Mouse (Mus musculus): ENCODE results near the gene Ptprd.
"Not testable (repeated sequence)": the region's sequence is repeated elsewhere in the genome, so short reads cannot be mapped to it uniquely, and the experiment has no call there.

Ptprd gene

DNA sequence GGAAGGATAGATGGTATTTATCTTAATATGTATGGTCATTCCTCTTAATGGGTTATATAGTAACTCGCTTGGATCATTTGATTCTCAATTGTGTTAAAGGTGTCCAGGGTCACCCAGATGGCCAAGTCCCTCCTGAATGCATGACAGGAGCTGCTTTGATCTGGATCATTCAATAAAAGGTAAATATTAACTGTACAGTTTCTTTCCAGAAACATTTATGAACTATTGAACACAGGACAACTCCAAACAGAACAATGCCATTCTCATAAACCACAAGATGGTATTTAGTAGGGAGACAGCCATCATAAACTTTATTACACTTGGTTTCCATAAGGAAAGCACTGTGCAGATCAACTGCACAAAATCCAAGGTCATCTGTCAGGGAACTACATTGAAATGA is 2056.0 kb downstream of the Ptprd start:
- no peak for DNase-seq

GRCm38 (mm10) chr4:76154190-76154589 is 2057.6 kb downstream of the Ptprd start:
- no peak for DNase-seq

DNA sequence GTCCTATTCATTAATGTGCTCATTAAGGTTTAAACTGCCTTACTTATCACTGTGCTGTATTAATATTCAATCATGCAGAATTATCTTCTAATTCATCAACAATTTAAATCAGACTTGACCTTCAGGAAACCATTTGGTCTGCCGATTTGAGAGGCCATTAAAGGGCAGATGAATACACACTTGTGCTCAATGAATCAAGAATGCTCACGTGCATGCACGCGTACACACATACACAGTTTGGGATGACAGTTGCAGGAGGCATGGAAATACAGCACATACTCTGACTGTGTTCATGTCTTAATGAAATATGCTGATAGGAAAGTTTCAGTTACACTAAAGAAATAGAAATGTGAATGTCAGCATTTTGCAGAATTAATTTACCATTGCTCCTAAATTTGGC is 2066.8 kb downstream of the Ptprd start:
- DNase-seq, result no peak

DNA sequence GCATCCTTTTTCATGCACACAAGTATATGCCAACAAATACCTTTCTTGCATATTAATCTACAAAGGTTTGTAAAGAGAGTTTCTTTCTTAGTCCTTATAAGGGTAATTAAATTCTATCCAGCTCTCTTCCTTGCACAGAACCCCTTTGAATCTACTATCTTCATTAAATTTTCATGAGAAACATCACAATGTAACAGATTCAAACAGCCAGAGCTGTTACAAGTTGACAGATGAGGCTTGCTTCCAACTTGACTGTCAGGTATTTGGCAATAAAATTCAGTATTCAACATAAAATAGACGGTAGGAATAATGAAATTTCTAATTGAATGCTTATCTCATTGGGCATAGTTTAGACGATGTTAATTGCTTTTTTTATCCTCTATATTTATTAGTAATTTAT is 2067.4 kb downstream of the Ptprd start:
- no peak for DNase-seq

DNA sequence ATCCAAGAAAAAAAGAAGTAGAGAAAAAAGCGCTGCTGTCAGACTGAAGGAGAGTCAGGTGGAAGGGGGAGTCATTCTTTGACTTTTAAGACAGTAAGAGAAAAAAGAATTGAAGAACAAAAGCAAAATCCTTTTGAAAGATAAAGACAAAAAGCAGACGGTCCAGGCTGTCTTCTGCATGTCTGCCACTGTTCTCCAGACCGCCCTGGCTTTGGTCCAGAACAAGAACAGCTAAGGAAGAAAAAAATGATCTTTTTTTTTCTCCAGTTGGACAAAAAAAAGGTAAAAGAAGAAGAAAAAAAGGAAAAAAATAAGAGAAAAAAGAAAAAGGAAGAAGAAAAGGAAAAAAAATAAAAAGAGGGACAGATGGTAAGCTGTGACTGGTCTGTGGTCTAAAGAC is 2073.9 kb downstream of the Ptprd start:
- DNase-seq, result no peak

DNA sequence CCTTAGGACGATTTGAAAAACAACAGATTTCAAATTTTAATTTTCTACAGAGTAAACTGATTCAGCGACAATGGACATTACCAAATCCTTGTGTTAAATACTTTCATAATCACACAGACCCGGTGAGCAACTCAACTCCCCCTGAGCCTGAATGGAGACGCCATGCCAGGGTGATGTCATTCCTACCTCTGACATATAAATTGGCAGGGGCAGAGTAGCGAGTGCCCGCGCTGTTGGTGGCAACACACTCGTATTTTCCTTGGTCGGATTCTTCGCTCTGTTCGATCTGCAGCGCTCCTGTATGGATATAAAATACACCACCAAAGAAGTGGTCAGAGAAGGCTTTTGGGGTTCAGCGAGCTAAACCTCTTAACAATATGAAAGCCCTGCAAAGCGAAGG is 2075.1 kb downstream of the Ptprd start:
- DNase-seq, result no peak

- DNase-seq, result no peak
These were observed 2119.9 kb downstream of the Ptprd start for GRCm38 (mm10) chr4:76091845-76092244.

DNA sequence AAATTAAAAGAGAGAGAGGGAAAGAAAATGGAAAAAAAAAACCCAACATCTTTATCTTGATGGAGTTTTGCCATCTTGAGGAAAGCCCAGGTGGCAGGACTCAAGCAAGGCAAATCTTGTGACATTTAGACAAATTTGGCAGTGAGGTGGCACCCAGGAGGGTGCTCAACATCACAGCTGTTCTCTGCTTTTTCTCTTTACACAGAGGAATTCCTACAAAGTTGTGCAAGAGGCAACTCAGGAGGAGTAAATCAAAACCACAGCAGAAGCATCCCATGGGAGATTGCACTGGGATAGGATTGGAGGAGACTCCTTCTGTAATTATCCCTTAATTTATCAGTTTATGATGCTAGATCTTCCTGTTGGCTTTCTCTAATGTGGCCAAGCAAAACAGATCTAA is 2121.9 kb downstream of the Ptprd start:
- DNase-seq, result no peak

- DNase-seq, result no peak
These were observed 2135.7 kb downstream of the Ptprd start for GRCm38 (mm10) chr4:76076051-76076450.

- DNase-seq, result no peak
These were observed 2138.5 kb downstream of the Ptprd start for GRCm38 (mm10) chr4:76073286-76073685.

- DNase-seq, result no peak
These were observed 2140.0 kb downstream of the Ptprd start for GRCm38 (mm10) chr4:76071720-76072119.

- no peak for DNase-seq
These were observed 2154.9 kb downstream of the Ptprd start for GRCm38 (mm10) chr4:76056836-76057235.

DNA sequence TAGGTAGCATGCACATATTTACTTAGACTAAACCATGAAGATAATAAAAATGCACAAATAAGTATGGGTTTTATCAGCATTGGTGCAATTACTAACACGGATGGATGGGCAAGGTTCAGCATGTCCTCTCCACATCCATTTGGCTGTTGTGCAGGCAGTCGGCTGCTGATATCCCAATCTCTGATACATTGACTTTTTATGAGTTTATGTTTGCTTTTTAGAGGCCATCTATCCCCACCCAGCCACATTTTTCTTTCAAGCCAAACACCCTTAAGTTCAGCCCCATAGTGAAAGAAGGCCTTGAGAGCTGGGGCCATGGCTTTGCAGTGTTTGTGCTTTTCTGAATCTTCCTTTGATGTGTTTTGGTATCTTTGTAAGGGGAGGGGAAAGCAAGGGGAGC is 2166.1 kb downstream of the Ptprd start:
- DNase-seq, result no peak

GRCm38 (mm10) chr4:76044802-76045201 is 2167.0 kb downstream of the Ptprd start:
- DNase-seq, result no peak

DNA sequence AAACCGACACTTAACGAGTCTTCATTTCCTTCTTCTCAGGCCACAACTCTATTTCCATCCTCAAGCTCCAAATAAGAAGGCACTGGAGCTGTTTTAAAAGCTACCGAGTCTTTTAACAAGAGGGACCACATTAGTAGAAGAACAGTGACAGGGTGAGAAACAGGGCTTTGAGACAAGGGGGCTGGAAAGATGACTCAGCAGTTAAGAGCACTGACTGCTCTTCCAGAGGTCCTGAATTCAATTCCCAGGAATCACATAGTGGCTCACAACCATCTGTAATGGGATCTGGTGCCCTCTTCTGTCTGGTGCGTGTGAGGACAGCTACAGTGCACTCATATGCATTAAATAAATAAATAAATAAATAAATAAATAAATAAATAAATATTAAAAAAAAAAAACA is 2174.6 kb downstream of the Ptprd start:
- not testable (repeated sequence) for DNase-seq

GRCm38 (mm10) chr4:76025571-76026325 is 2186.0 kb downstream of the Ptprd start:
- DNase-seq, result no peak

DNA sequence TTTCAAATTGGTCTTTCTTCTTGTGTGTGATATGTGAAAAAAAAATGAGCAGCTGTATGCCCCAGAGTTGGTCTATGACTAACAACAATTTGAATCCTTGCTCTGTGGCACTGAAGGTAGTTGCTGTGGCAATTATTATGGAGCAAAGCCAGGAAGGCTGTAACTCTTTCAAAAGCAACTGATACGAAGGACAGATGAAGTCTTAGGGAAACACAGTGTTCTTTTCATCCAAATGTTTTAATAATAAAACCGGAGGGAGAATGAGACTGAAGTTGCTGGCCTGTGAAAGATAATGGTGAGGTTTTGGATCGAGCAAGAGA is 2187.3 kb downstream of the Ptprd start:
- no peak for DNase-seq

DNA sequence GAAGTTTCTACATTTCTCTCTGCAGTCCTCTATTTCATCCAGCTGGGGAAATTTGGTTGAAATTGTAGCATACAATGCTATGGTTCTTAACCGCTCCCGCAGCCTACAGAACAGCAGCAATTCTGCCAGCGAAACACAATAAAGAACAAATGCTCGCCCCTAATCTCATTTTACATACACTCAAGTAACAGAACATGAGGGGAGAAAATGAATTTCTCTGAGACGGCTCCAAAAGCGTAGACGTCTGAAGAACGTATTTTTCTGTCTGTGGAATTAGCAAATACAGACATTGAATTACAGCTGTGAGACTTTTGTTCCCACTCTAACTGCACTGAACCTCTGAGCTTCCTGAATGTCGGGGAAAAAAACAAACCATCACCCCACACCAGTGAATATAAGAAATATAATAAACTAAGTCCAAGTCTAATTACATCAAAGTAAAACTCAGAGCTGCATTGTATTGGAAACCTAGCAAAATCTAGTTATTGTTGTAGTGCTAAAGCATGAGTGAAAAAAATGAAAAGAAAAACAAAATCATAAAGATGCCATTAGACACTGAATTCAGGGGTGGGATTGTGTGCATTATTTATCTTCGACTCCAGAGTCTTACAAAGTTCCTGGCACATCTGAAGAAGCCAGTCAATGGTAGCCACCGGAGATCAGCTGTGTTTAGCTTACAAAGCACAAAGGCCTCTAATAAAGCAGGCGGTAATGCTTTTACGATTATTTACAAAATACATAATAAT is 2187.8 kb downstream of the Ptprd start:
- no peak for DNase-seq

- no peak for DNase-seq
These were observed 2190.1 kb downstream of the Ptprd start for GRCm38 (mm10) chr4:76021670-76022069.

GRCm38 (mm10) chr4:76015026-76015425 is 2196.7 kb downstream of the Ptprd start:
- DNase-seq, result no peak

- DNase-seq, result no peak
These were observed 2197.5 kb downstream of the Ptprd start for GRCm38 (mm10) chr4:76014151-76014840.

- DNase-seq, result no peak
These were observed 2203.2 kb downstream of the Ptprd start for GRCm38 (mm10) chr4:76008580-76008979.

DNA sequence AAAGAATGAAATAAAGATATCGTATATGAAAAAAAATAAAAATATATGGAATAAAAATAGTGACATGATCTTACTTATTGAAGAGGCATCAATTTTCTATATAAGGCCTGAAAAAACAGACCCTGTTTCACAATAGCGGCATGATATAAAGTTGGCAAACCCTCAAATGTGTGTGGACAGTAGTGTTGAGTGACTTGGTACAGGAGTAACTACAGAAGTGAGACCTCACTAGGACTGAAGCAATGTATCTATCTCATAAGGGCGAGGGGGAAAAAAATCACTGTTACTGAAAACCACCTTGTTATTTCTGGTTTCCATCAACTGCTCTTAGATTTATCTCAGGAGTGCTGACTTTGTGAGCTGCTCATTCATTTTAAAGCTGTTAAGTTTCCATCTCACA is 2204.5 kb downstream of the Ptprd start:
- DNase-seq, result no peak

DNA sequence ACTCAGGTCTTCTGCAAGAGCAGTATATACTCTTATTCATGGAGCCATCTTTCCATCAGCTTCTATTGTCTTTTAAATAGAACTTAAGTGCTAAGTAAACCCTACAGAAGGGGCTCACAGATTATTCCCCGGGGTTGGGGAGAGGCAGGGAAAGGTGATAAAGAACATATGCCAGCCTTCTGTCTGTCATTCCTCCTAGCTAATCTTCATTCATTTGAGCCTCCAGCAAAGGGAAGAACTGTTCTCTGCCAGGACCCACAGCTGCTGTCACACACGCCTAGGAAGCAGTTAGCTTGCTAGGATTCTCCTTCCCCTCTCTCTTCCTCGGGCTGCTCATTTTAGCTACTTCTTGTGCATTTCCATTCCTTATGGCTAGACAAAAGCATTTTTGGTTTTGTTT is 2205.0 kb downstream of the Ptprd start:
- no peak for DNase-seq

Data from kidney, adult 11 months (tissue).